Mouse (Mus musculus) stomach, embryonic 16.5 days (tissue): Measurements from ENCODE around the gene Rftn1. TPM values are rescaled to one million over a fixed set of nuclear protein-coding genes. Genes with fewer than 3 reads are reported as not detected.

Source experiments
- ATAC-seq: fragments of 200-750 bp; cut with Nextera tagmentation; 2 replicates; pipeline ENCODE4 v1.8.0; 2017; ENCODE audit warnings: moderate number of reproducible peaks, moderate TSS enrichment; ENCODE audit not compliant: insufficient read depth, low FRiP score
- H3K27ac ChIP-seq: fragments of 300-500 bp; sonication (generic); 2 replicates; pipeline ENCODE4 v1.5.1; 2014; ENCODE audit warnings: low read length
- H3K27me3 ChIP-seq: fragments of 300-500 bp; sonication (generic); 2 replicates; pipeline ENCODE4 v1.6.1; 2014; ENCODE audit warnings: low read length, control low read depth, mixed read lengths; ENCODE audit not compliant: control insufficient read depth, insufficient read depth
- H3K36me3 ChIP-seq: fragments of 300-500 bp; sonication (generic); 2 replicates; pipeline ENCODE4 v1.6.1; 2014; ENCODE audit warnings: low read length; ENCODE audit not compliant: control insufficient read depth, insufficient read depth
- H3K4me1 ChIP-seq: fragments of 300-500 bp; sonication (generic); 2 replicates; pipeline ENCODE4 v1.6.1; 2014; ENCODE audit warnings: low read length, control low read depth, mixed read lengths; ENCODE audit not compliant: control insufficient read depth, insufficient read depth
- H3K4me2 ChIP-seq: fragments of 300-500 bp; sonication (generic); 2 replicates; pipeline ENCODE4 v1.6.1; 2014; ENCODE audit warnings: low read depth, low read length, mixed read lengths
- H3K4me3 ChIP-seq: fragments of 300-500 bp; sonication (generic); replicated peaks from 2 replicates; pipeline ENCODE4 v1.5.1; 2014; ENCODE audit warnings: mild to moderate bottlenecking, low read length
- H3K9ac ChIP-seq: fragments of 300-500 bp; sonication (generic); 2 replicates; pipeline ENCODE4 v1.6.1; 2014; ENCODE audit warnings: low read length
- H3K9me3 ChIP-seq: fragments of 300-500 bp; sonication (generic); replicated peaks from 2 replicates; pipeline ENCODE4 v1.6.1; 2016; ENCODE audit warnings: low read length, control low read depth; ENCODE audit not compliant: control insufficient read depth
- WGBS: fragments of 180-500 bp; shearing (Covaris S2); extraction: QIAGEN DNeasy Blood & Tissue Kit; methylation state at CpG from one replicate; pipeline ENCODE4 v1.1.7; 2014; 5-methylcytosine and 5-hydroxymethylcytosine counted together
- polyA plus RNA-seq: library from polyadenylated mRNA; unstranded; fragments of >200 nt; fragmentation: Nextera tagmentation; extraction: Ambion mirVana; gene quantifications from 2 replicates; pipeline ENCODE4 v1.2.1, GENCODE M21; 2015

Rftn1 gene
- polyA plus RNA-seq, 1 experiment from 2014 or later, result 12.9 TPM

- WGBS, result 67% methylated on average over 4 of the region's 4 CpGs
- no peak overlapping the region for H3K4me3 ChIP-seq
- no peak overlapping the region for H3K9ac ChIP-seq
- no peaks in the 10 kb centered on the region for H3K4me1 ChIP-seq
- H3K27me3 ChIP-seq, result no peaks in the 10 kb centered on the region
- H3K27ac ChIP-seq, result no peak overlapping the region
- no peaks in the 10 kb centered on the region for H3K9me3 ChIP-seq
- H3K36me3 ChIP-seq, result no peaks in the 10 kb centered on the region
- no peak overlapping the region for H3K4me2 ChIP-seq
- no peak for ATAC-seq
Observed at GRCm38 (mm10) chr17:50183300-50183699, 7.2 kb downstream of the Rftn1 start.

- no peak for ATAC-seq
- H3K4me2 ChIP-seq, result no peak overlapping the region
- no peak overlapping the region for H3K4me3 ChIP-seq
- no peaks in the 10 kb centered on the region for H3K36me3 ChIP-seq
- no peaks in the 10 kb centered on the region for H3K27me3 ChIP-seq
- H3K9me3 ChIP-seq, result no peaks in the 10 kb centered on the region
- no peak overlapping the region for H3K27ac ChIP-seq
- no peak overlapping the region for H3K9ac ChIP-seq
- no peaks in the 10 kb centered on the region for H3K4me1 ChIP-seq
- WGBS, result 66% methylated on average over 3 of the region's 3 CpGs
Observed at GRCm38 (mm10) chr17:50182542-50182951, 7.9 kb downstream of the Rftn1 start.

GRCm38 (mm10) chr17:50180899-50181570, 9.4 kb downstream of the Rftn1 start:
- no peaks in the 10 kb centered on the region for H3K27me3 ChIP-seq
- whole genome bisulfite sequencing, result 88% methylated on average over 4 of the region's 4 CpGs
- H3K4me1 ChIP-seq, result no peaks in the 10 kb centered on the region
- no peak overlapping the region for H3K4me3 ChIP-seq
- no peaks in the 10 kb centered on the region for H3K9me3 ChIP-seq
- ATAC-seq, result no peak
- H3K9ac ChIP-seq, result no peak overlapping the region
- no peaks in the 10 kb centered on the region for H3K36me3 ChIP-seq
- H3K4me2 ChIP-seq, result no peak overlapping the region
- no peak overlapping the region for H3K27ac ChIP-seq

GRCm38 (mm10) chr17:50173776-50174175, 16.7 kb downstream of the Rftn1 start:
- no peaks in the 10 kb centered on the region for H3K4me1 ChIP-seq
- ATAC-seq, result no peak
- H3K36me3 ChIP-seq, result no peaks in the 10 kb centered on the region
- no peaks in the 10 kb centered on the region for H3K27me3 ChIP-seq
- no peak overlapping the region for H3K4me2 ChIP-seq
- no peak overlapping the region for H3K9ac ChIP-seq
- no peak overlapping the region for H3K4me3 ChIP-seq
- H3K9me3 ChIP-seq, result peaks cover 6% of the 10 kb centered on the region; the same call in 1 of the 2 replicates
- H3K27ac ChIP-seq, result no peak overlapping the region
- WGBS, result 92% methylated on average over 3 of the region's 3 CpGs

- Histone ChIP-seq H3K4me1 (no peaks in the 10 kb centered on the region), H3K4me3 (no peak overlapping the region), H3K36me3 (no peaks in the 10 kb centered on the region), H3K9ac (no peak overlapping the region), H3K4me2 (no peak overlapping the region), H3K9me3 (peaks cover 6% of the 10 kb centered on the region; the same call in 1 of the 2 replicates), H3K27me3 (no peaks in the 10 kb centered on the region), H3K27ac (no peak overlapping the region)
- 81% methylated on average over 5 of the region's 5 CpGs for WGBS
- ATAC-seq, result no peak
Observed at GRCm38 (mm10) chr17:50173368-50173767, 17.1 kb downstream of the Rftn1 start.

- Histone ChIP-seq H3K9ac (no peak overlapping the region), H3K4me1 (no peaks in the 10 kb centered on the region), H3K27me3 (no peaks in the 10 kb centered on the region), H3K27ac (no peak overlapping the region), H3K9me3 (peaks cover 6% of the 10 kb centered on the region; the same call in 1 of the 2 replicates), H3K36me3 (no peaks in the 10 kb centered on the region), H3K4me2 (no peak overlapping the region), H3K4me3 (no peak overlapping the region)
- WGBS, result 94% methylated on average over 6 of the region's 6 CpGs
- no peak for ATAC-seq
Observed at GRCm38 (mm10) chr17:50172795-50173194, 17.7 kb downstream of the Rftn1 start.

GRCm38 (mm10) chr17:50170935-50171545, 19.4 kb downstream of the Rftn1 start:
- Histone ChIP-seq H3K4me2 (no peak overlapping the region), H3K27me3 (no peaks in the 10 kb centered on the region), H3K9ac (no peak overlapping the region), H3K27ac (no peak overlapping the region), H3K4me3 (no peak overlapping the region), H3K9me3 (peaks cover 6% of the 10 kb centered on the region; the same call in 1 of the 2 replicates), H3K36me3 (no peaks in the 10 kb centered on the region), H3K4me1 (no peaks in the 10 kb centered on the region)
- 49% methylated on average over 6 of the region's 6 CpGs for WGBS
- peak; percentile 39 for ATAC-seq

GRCm38 (mm10) chr17:50169946-50170427, 20.5 kb downstream of the Rftn1 start:
- Histone ChIP-seq H3K4me3 (no peak overlapping the region), H3K9ac (no peak overlapping the region), H3K27ac (peak overlapping the region; percentile 61), H3K27me3 (no peaks in the 10 kb centered on the region), H3K36me3 (no peaks in the 10 kb centered on the region), H3K9me3 (peaks cover 7% of the 10 kb centered on the region), H3K4me2 (no peak overlapping the region), H3K4me1 (no peaks in the 10 kb centered on the region)
- 52% methylated on average over 7 of the region's 7 CpGs for WGBS
- no peak for ATAC-seq
